Mouse (Mus musculus): ENCODE measurements at regions not wholly inside any gene's neighbourhood (a gene's known extent, or its start where the extent isn't known, plus 50 kb on each side); places are given as distances from the start of the nearest gene placed in this dataset.

GRCm38 (mm10) chr9:52434215-52434614 lies 245.4 kb downstream of the AI593442 start:
- no peak for TF ChIP-seq JUND (IDR thresholded peaks at IDR 0.05; ENCODE audit: low read depth, low read length)
- TF ChIP-seq MYC (IDR thresholded peaks at IDR 0.05; ENCODE audit: low read depth, low read length): no peak
- TF ChIP-seq EP300 (IDR thresholded peaks at IDR 0.05; ENCODE audit: low read depth in 1 of 2, low read length in 2 of 2): no peak
- TF ChIP-seq SIN3A (IDR thresholded peaks at IDR 0.05; ENCODE audit: low read length): no peak
- TF ChIP-seq UBTF (IDR thresholded peaks at IDR 0.05; ENCODE audit: borderline replicate concordance, insufficient read depth, low read depth, low read length): no peak
- no peak for TF ChIP-seq MYB (IDR thresholded peaks at IDR 0.05; ENCODE audit: low read depth, low read length)
- no peak for TF ChIP-seq ELF1 (IDR thresholded peaks at IDR 0.05; ENCODE audit: low read depth, low read length)
- TF ChIP-seq MAZ (IDR thresholded peaks at IDR 0.05; ENCODE audit: low read depth, low read length): no peak
- TF ChIP-seq BHLHE40 (IDR thresholded peaks at IDR 0.05; ENCODE audit: borderline replicate concordance, low read depth, low read length): no peak
- TF ChIP-seq ZNF384 (IDR thresholded peaks at IDR 0.05; ENCODE audit: low read depth, low read length): no peak
- TF ChIP-seq ZMIZ1 (IDR thresholded peaks at IDR 0.05; ENCODE audit: low read depth, low read length): no peak
- no peak for TF ChIP-seq ZC3H11A (IDR thresholded peaks at IDR 0.05; ENCODE audit: low read depth, low read length)
- TF ChIP-seq RAD21 (IDR thresholded peaks at IDR 0.05; ENCODE audit: low read depth, low read length): no peak
- TF ChIP-seq TBP (IDR thresholded peaks at IDR 0.05; ENCODE audit: low read depth, low read length): no peak
- TF ChIP-seq RCOR1 (IDR thresholded peaks at IDR 0.05; ENCODE audit: low read depth, low read length): no peak
- no peak for TF ChIP-seq NELFE (IDR thresholded peaks at IDR 0.05; ENCODE audit: low read depth, low read length)
- no peak for TF ChIP-seq CHD2 (IDR thresholded peaks at IDR 0.05; ENCODE audit: low read length)
- no peak for TF ChIP-seq ZKSCAN1 (IDR thresholded peaks at IDR 0.05; ENCODE audit: low read depth, low read length)
- TF ChIP-seq USF2 (IDR thresholded peaks at IDR 0.05; ENCODE audit: borderline replicate concordance in 1 of 2, insufficient read depth in 1 of 2, low read depth in 1 of 2, low read length in 2 of 2): no peak
- TF ChIP-seq POLR2AphosphoS2 (IDR thresholded peaks at IDR 0.05; ENCODE audit: low read length): no peak
- no peak for DNase-seq (ENCODE audit: low read depth, low spot score)
- no peak overlapping the region for H3K9ac ChIP-seq (ENCODE audit: control insufficient read depth, low read depth, low read length, poor library complexity, severe bottlenecking)
- no peaks in the 10 kb centered on the region for H3K79me2 ChIP-seq (ENCODE audit: control insufficient read depth, insufficient read depth, low read length, poor library complexity)
- H3K27me3 ChIP-seq (ENCODE audit: control insufficient read depth in 1 of 2, insufficient read depth in 2 of 2, low read length in 2 of 2): no peaks in the 10 kb centered on the region
- no peaks in the 10 kb centered on the region for H3K36me3 ChIP-seq (ENCODE audit: control insufficient read depth in 1 of 2, insufficient read depth in 2 of 2, low read length in 2 of 2)
- no peaks in the 10 kb centered on the region for H3K9me3 ChIP-seq (replicated peaks; ENCODE audit: insufficient read depth, low read length)
- H3K27ac ChIP-seq (ENCODE audit: control insufficient read depth, low read depth, low read length): no peak overlapping the region
- no peak overlapping the region for H3K4me3 ChIP-seq (ENCODE audit: control insufficient read depth in 1 of 2, insufficient read depth in 1 of 2, low read depth in 2 of 2, low read length in 2 of 2)
- no peaks in the 10 kb centered on the region for H3K4me1 ChIP-seq (ENCODE audit: control insufficient read depth in 1 of 2, insufficient read depth in 2 of 2, low read length in 2 of 2)

GRCm38 (mm10) chr9:52425413-52425812 lies 254.2 kb downstream of the AI593442 start:
- no peak overlapping the region for H3K4me3 ChIP-seq (ENCODE audit: control insufficient read depth in 1 of 2, insufficient read depth in 1 of 2, low read depth in 2 of 2, low read length in 2 of 2)
- no peak overlapping the region for H3K9ac ChIP-seq (ENCODE audit: control insufficient read depth, low read depth, low read length, poor library complexity, severe bottlenecking)
- H3K9me3 ChIP-seq (replicated peaks; ENCODE audit: insufficient read depth, low read length): no peaks in the 10 kb centered on the region
- no peak overlapping the region for H3K27ac ChIP-seq (ENCODE audit: control insufficient read depth, low read depth, low read length)
- no peak for DNase-seq (ENCODE audit: low read depth, low spot score)
- H3K4me1 ChIP-seq (ENCODE audit: control insufficient read depth in 1 of 2, insufficient read depth in 2 of 2, low read length in 2 of 2): no peaks in the 10 kb centered on the region
- H3K27me3 ChIP-seq (ENCODE audit: control insufficient read depth in 1 of 2, insufficient read depth in 2 of 2, low read length in 2 of 2): no peaks in the 10 kb centered on the region
- no peaks in the 10 kb centered on the region for H3K36me3 ChIP-seq (ENCODE audit: control insufficient read depth in 1 of 2, insufficient read depth in 2 of 2, low read length in 2 of 2)
- no peaks in the 10 kb centered on the region for H3K79me2 ChIP-seq (ENCODE audit: control insufficient read depth, insufficient read depth, low read length, poor library complexity)
- TF ChIP-seq GATA1 (IDR thresholded peaks at IDR 0.05; ENCODE audit: low read depth, low read length): no peak
- TF ChIP-seq MAX (IDR thresholded peaks at IDR 0.05; ENCODE audit: low read length): no peak
- TF ChIP-seq CHD1 (IDR thresholded peaks at IDR 0.05; ENCODE audit: low read depth, low read length): no peak
- no peak for TF ChIP-seq CTCF (IDR thresholded peaks at IDR 0.05 in 2 of 3, conservative IDR thresholded peaks at IDR 0.05 in 1 of 3; ENCODE audit: control insufficient read depth in 1 of 3, insufficient read depth in 1 of 3, low read depth in 2 of 3, low read length in 3 of 3, poor library complexity in 1 of 3, severe bottlenecking in 1 of 3)
- no peak for TF ChIP-seq MEF2A (IDR thresholded peaks at IDR 0.05; ENCODE audit: extremely low read depth, insufficient replicate concordance, low read depth, low read length, poor library complexity, severe bottlenecking)
- no peak for TF ChIP-seq ZKSCAN1 (IDR thresholded peaks at IDR 0.05; ENCODE audit: low read depth, low read length)
